Mouse (Mus musculus) heart, postnatal 36 days (tissue): ENCODE results near the gene Olfr738. TPM values are rescaled to one million over a fixed set of nuclear protein-coding genes. Genes with fewer than 3 reads are reported as not detected.

Source experiments
- DNase-seq, 2 experiments: peaks; one replicate each; pipeline ENCODE4 v3.0.0; 2021 to 2022
- intact Hi-C: fragments of 180-260 bp; cut with DNase I; formaldehyde crosslinking; loops from one replicate; pipeline ENCODE4 v1.15.1; 2025
- total RNA-seq, 2 experiments: library from RNA; stranded (reverse); gene quantifications; 2 replicates each; pipeline ENCODE4 v1.2.3; 2021

Olfr738 gene
- not detected for total RNA-seq

DNA sequence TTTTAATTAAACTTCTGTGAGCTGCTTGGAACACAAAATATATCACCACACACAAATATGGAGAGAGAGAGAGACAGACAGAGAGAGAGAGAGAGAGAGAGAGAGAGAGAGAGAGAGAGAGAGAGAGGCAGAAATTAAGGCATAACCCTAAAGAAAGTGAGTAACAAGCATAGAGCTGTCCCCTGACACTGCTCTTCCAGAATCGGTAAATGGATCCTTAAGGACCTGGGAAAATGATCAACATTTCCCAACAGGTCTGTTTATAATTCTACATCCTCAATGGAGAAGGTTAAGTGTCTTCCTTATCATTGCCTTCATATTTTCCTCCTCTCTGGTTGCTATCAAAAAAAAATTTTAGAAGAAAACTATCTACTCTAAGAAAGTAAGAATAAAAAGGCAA, at the start of gene Olfr738:
Gene Olfr738 (plus strand): TSS at position 301 of the 400 bp plus-strand sequence.
- intact Hi-C loops, result no loop called here
- DNase-seq, result no peak

DNA sequence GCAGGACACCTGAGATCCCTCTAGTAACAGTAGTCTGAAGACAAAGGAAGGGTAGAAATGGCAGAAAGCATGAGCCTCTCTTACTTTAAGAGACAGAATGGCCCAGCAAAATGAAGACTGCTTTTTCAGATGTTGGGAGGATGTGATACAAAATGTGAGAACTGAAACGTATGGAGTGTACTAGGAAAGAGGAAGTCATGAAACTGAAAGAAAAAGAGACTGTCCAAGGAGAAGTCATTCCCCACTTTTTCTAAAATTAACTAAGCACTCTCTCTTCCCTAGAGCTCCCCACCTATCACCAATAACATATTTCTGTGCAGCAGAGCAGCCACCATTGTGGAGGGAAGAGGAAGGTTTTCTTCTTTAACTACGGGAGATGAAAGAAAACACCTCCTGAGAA, 49.8 kb upstream of the Olfr738 start, which contains the start of gene Tlr11:
Gene Tlr11 (plus strand): TSS at position 322 of the 400 bp plus-strand sequence.
- intact Hi-C loops, result no loop called here
- no peak for DNase-seq

DNA sequence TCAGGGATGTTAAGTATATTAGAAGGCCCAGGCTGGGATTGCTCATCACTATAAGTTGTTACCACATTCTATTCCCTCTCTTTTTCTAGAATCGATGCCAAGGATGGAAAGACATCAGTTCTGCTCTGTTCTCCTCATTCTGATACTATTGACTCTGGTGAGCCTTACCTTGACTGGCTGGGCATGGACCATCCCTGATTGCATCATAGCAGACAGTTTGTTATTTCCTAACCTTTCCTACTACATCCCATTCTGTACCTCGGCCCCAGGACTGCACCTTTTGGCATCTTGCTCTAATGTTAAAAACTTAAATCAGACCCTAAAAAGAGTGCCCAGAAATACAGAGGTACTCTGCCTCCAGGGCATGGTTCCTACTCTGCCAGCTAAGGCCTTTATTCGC, 46.9 kb upstream of the Olfr738 start:
- intact Hi-C loops, result no loop called here
- no peak for DNase-seq

DNA sequence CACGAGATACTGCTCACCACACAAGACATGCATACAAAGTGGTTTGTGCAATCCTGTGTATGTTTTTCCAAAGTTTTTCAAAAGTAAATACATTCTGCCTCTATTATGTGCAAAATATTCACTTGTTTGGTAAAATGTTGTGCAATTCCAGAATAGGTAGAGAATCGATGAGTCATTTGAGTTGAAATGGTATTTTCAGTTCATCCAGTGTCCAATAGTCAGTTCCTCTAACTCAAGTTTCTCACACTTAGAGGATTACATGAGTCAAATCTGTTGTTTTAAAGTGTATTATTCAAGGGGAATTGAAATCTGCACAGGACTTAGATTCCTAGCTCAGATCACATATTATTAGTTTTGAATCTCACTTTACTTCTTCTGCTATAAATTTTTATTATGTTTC, 43.8 kb upstream of the Olfr738 start:
- no peak for DNase-seq
- intact Hi-C loops, result no loop called here

DNA sequence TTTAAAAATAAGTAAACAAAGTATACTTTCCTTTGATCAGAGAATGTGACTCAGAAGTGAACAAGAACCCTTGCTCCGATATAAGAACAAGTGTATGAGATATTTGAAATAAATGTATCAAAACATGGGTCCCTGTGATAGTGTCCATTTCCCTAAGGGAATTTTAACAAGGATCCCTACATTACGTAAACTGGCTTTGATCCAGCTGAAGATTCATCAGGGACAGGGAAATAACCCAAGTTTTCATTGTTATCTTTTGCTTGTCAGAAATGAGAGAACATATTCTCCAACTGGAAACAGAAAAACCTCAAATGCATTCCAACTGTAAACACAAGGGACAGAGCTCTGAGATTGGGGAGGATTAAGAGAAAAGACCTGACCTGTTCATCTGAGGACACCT, 26.5 kb upstream of the Olfr738 start, which contains the start of gene Olfr736:
Gene Olfr736 (plus strand): TSS at position 301 of the 400 bp plus-strand sequence.
- intact Hi-C loops, result no loop called here
- no peak for DNase-seq

DNA sequence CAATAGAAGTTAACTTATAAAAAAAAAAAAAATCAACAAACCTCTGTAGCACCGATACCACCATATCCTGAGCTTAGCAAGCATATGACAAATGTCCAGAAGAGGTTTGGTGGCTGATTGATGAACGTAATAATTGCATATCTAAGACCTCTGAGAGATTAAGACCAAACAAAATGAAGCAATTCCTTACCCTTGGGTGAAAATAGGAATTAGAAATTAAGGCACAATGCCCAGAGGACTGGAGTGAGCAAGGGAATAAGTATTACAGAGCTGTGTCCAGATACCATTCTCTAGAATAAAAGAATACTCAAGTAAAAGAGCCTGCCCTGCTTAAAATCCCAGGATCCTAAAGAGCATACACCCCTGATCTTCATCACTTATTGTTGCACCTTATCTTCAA, 11.0 kb downstream of the Olfr738 start, which contains the start of gene Olfr739:
Gene Olfr739 (plus strand): TSS at position 301 of the 400 bp plus-strand sequence.
- intact Hi-C loops, result no loop called here
- no peak for DNase-seq

DNA sequence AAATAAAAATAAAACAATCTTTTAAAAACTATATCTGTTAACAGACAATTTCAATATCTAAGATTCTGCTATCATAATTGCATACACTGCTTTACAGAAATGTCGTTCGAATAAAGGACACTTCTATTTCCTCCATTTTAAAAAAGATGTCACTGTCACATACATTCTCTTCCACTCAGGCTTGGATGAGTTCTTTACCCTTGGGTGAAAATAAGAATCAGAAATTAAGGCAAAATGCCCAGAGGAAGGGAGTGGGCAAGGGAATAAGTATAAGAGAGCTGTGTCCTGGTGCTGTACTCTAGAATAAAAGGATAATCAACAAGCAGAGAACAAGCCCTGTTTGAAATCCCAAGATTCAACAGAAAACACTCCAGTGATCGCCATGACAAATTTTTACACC, 37.9 kb downstream of the Olfr738 start, which contains the start of gene Olfr740:
Gene Olfr740 (plus strand): TSS at position 301 of the 400 bp plus-strand sequence.
- intact Hi-C loops, result no loop called here
- DNase-seq, result no peak

Other genes with a start within 250 kb of the Olfr738 start
- not detected for gene Olfr730, start 219.4 kb upstream of the Olfr738 start, total RNA-seq
- not detected for gene Olfr731, start 165.7 kb upstream of the Olfr738 start, total RNA-seq
- not detected for gene Olfr732, start 123.4 kb upstream of the Olfr738 start, total RNA-seq
- gene Olfr733, start 106.0 kb upstream of the Olfr738 start, total RNA-seq, result not detected
- not detected for gene Olfr734, start 80.8 kb upstream of the Olfr738 start, total RNA-seq
- not detected for gene Olfr735, start 58.7 kb upstream of the Olfr738 start, total RNA-seq
- under 1 TPM in 1 of 2 experiments, not detected in 1; 0.08 TPM for gene Tlr11, start 49.7 kb upstream of the Olfr738 start, total RNA-seq
- gene Olfr736, start 26.4 kb upstream of the Olfr738 start, total RNA-seq, result not detected
- not detected for gene Olfr739, start 11.1 kb downstream of the Olfr738 start, total RNA-seq
- gene Olfr740, start 38.0 kb downstream of the Olfr738 start, total RNA-seq, result not detected
- not detected for gene Olfr741, start 65.2 kb downstream of the Olfr738 start, total RNA-seq
- gene Olfr742, start 96.0 kb downstream of the Olfr738 start, total RNA-seq, result not detected
- not detected for gene Olfr743, start 114.3 kb downstream of the Olfr738 start, total RNA-seq
- gene Olfr744, start 207.3 kb downstream of the Olfr738 start, total RNA-seq, result not detected
- gene Olfr745, start 231.8 kb downstream of the Olfr738 start, total RNA-seq, result not detected
- gene Olfr746, start 239.5 kb downstream of the Olfr738 start, total RNA-seq, result not detected